Mouse (Mus musculus): Measurements from ENCODE around the gene Ndrg3.

- TF ChIP-seq POLR2A (IDR thresholded peaks at IDR 0.05; ENCODE audit: low read depth, low read length) (no peak), CTCF (conservative IDR thresholded peaks at IDR 0.05; ENCODE audit: insufficient read depth, insufficient read length, low read depth, low read length) (no peak)
Observed at GRCm38 (mm10) chr2:156929519-156930120, 62.2 kb downstream of the Ndrg3 start.

Measured in kidney, adult 2 months (tissue).